Mouse (Mus musculus): Measurements from ENCODE around the gene Fhit. TPM values are rescaled to one million over a fixed set of nuclear protein-coding genes. Genes with fewer than 3 reads are reported as not detected.

The Fhit gene
- polyA plus RNA-seq (2015; fragmentation: Nextera tagmentation; extraction: Ambion mirVana) = 6.4 and 6.7 TPM in 2 replicates

DNA sequence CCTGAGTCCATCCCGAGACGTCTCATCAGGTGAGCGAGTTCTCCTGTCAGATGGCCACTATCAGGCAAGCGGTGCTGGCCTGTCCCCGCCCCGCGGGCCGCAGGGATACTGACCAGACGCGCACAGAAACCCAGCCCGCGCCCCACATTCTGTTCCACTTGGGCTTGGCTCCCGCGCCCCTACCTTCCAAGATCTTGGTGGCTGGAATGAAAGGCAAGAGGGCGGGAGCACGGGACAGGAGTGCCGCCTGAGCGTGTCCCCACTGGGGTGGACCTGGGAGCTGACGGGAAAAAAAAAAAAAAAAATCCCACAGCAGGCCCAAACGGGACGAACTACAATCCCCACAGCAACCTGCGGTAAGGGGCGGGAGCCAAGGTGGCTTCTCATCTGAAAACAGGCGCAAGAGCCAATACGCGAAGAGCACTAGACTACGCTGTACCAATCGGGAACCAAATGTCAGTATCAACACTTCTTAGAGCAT is at the start of gene Fhit:
Gene Fhit (minus strand): TSS at position 285 of the 481 bp plus-strand sequence.
- ATAC-seq (ENCODE audit: low FRiP score, low TSS enrichment) = peak; percentile 96
- Histone ChIP-seq H3K4me2 (replicated peaks; ENCODE audit: low read depth, low read length) (peak within 1 kb of the TSS; percentile 85), H3K36me3 (ENCODE audit: insufficient read depth, low read length) (no peaks in the 10 kb centered on the region), H3K9ac (replicated peaks; ENCODE audit: low read length) (peak within 1 kb of the TSS; percentile 85), H3K27ac (ENCODE audit: low read length) (peak within 1 kb of the TSS; percentile 84), H3K4me1 (ENCODE audit: insufficient read depth, low read length) (peaks cover 8% of the 10 kb centered on the region; the same call in 1 of the 2 replicates), H3K9me3 (ENCODE audit: low read length) (no peaks in the 10 kb centered on the region), H3K4me3 (ENCODE audit: low read length) (peak within 1 kb of the TSS; percentile 77), H3K27me3 (ENCODE audit: insufficient read depth, low read length) (no peaks in the 10 kb centered on the region)
- WGBS = under 1% methylated on average over 28 of the region's 28 CpGs

DNA sequence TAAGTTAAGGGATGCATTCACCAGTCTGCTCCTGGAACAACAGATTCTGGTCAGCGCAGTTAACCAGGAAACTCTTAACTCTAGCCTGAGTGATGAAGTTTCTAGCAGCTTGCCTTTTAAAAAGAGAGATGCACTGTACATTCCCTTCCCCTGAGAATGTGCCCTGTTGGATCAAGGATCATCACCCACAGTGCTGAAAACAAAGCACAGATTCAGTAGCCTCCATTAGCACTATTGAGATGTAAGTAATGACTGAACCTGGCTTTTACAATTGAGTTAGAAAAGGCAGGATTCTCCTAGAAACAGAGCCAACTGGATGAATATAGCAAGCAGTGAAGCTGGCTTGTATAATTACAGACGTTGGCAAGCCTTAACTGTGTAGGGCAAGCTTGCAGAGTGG is 45.0 kb upstream of the Fhit start:
- Histone ChIP-seq H3K4me3 (ENCODE audit: low read length) (no peak overlapping the region), H3K9ac (replicated peaks; ENCODE audit: low read length) (no peak overlapping the region), H3K27ac (ENCODE audit: low read length) (no peak overlapping the region), H3K27me3 (ENCODE audit: insufficient read depth, low read length) (no peaks in the 10 kb centered on the region), H3K4me1 (ENCODE audit: insufficient read depth, low read length) (no peaks in the 10 kb centered on the region), H3K36me3 (ENCODE audit: insufficient read depth, low read length) (no peaks in the 10 kb centered on the region), H3K9me3 (ENCODE audit: low read length) (no peaks in the 10 kb centered on the region), H3K4me2 (replicated peaks; ENCODE audit: low read depth, low read length) (no peak overlapping the region)
- no peak for ATAC-seq (ENCODE audit: low FRiP score, low TSS enrichment)
- 64% methylated on average over 2 of the region's 2 CpGs for WGBS

- ATAC-seq (ENCODE audit: low FRiP score, low TSS enrichment) = peak; percentile 90
- peak overlapping the region; percentile 84 for H3K27ac ChIP-seq (ENCODE audit: low read length)
- WGBS = 4% methylated on average over 17 of the region's 17 CpGs
- peaks cover 8% of the 10 kb centered on the region; the same call in 1 of the 2 replicates for H3K4me1 ChIP-seq (ENCODE audit: insufficient read depth, low read length)
- peak overlapping the region; percentile 77 for H3K4me3 ChIP-seq (ENCODE audit: low read length)
- peak overlapping the region; percentile 85 for H3K9ac ChIP-seq (replicated peaks; ENCODE audit: low read length)
- H3K27me3 ChIP-seq (ENCODE audit: insufficient read depth, low read length) = no peaks in the 10 kb centered on the region
- H3K4me2 ChIP-seq (replicated peaks; ENCODE audit: low read depth, low read length) = peak overlapping the region; percentile 85
- no peaks in the 10 kb centered on the region for H3K36me3 ChIP-seq (ENCODE audit: insufficient read depth, low read length)
- no peaks in the 10 kb centered on the region for H3K9me3 ChIP-seq (ENCODE audit: low read length)
These were observed 907 bp downstream of the Fhit start for GRCm38 (mm10) chr14:11160806-11161450.

GRCm38 (mm10) chr14:11159641-11160040 is 2.2 kb downstream of the Fhit start:
- Histone ChIP-seq H3K36me3 (ENCODE audit: insufficient read depth, low read length) (no peaks in the 10 kb centered on the region), H3K27me3 (ENCODE audit: insufficient read depth, low read length) (no peaks in the 10 kb centered on the region), H3K9ac (replicated peaks; ENCODE audit: low read length) (no peak overlapping the region), H3K4me1 (ENCODE audit: insufficient read depth, low read length) (peaks cover 14% of the 10 kb centered on the region; the same call in 1 of the 2 replicates), H3K27ac (ENCODE audit: low read length) (peak overlapping the region; percentile 66), H3K4me3 (ENCODE audit: low read length) (no peak overlapping the region), H3K4me2 (replicated peaks; ENCODE audit: low read depth, low read length) (no peak overlapping the region), H3K9me3 (ENCODE audit: low read length) (no peaks in the 10 kb centered on the region)
- ATAC-seq (ENCODE audit: low FRiP score, low TSS enrichment) = no peak
- 79% methylated on average over 11 of the region's 11 CpGs for WGBS

- Histone ChIP-seq H3K4me2 (replicated peaks; ENCODE audit: low read depth, low read length) (no peak overlapping the region), H3K27me3 (ENCODE audit: insufficient read depth, low read length) (no peaks in the 10 kb centered on the region), H3K36me3 (ENCODE audit: insufficient read depth, low read length) (no peaks in the 10 kb centered on the region), H3K4me3 (ENCODE audit: low read length) (no peak overlapping the region), H3K9ac (replicated peaks; ENCODE audit: low read length) (no peak overlapping the region), H3K4me1 (ENCODE audit: insufficient read depth, low read length) (peaks cover 14% of the 10 kb centered on the region; the same call in 1 of the 2 replicates), H3K9me3 (ENCODE audit: low read length) (no peaks in the 10 kb centered on the region), H3K27ac (ENCODE audit: low read length) (no peak overlapping the region)
- 48% methylated on average over 7 of the region's 7 CpGs for WGBS
- no peak for ATAC-seq (ENCODE audit: low FRiP score, low TSS enrichment)
These were observed 2.8 kb downstream of the Fhit start for GRCm38 (mm10) chr14:11159021-11159420.

DNA sequence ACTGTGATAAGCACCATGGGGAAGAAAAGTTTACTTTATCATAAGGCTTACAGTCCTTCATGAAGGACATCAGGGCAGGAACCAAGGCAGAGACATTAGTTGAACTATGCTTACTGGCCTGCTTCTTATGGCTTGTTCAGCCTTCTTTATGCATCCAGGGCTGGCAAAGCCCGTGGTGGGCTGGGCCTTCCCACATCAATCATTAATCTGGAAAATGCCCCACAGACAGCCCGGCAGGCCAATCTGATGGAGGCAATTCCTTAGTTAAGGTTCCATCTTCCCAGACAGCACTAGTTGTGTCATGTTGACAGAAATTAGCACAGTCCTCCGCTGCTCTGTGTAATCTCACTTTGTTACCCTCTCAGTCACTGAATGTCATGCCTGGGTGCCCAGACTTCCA is 4.1 kb downstream of the Fhit start:
- Histone ChIP-seq H3K27ac (ENCODE audit: low read length) (peak overlapping the region; percentile 31; the same call in 1 of the 2 replicates), H3K27me3 (ENCODE audit: insufficient read depth, low read length) (no peaks in the 10 kb centered on the region), H3K9ac (replicated peaks; ENCODE audit: low read length) (no peak overlapping the region), H3K36me3 (ENCODE audit: insufficient read depth, low read length) (no peaks in the 10 kb centered on the region), H3K9me3 (ENCODE audit: low read length) (no peaks in the 10 kb centered on the region), H3K4me3 (ENCODE audit: low read length) (no peak overlapping the region), H3K4me2 (replicated peaks; ENCODE audit: low read depth, low read length) (no peak overlapping the region), H3K4me1 (ENCODE audit: insufficient read depth, low read length) (peaks cover 14% of the 10 kb centered on the region; the same call in 1 of the 2 replicates)
- no peak for ATAC-seq (ENCODE audit: low FRiP score, low TSS enrichment)
- 80% methylated on average over 3 of the region's 3 CpGs for WGBS

DNA sequence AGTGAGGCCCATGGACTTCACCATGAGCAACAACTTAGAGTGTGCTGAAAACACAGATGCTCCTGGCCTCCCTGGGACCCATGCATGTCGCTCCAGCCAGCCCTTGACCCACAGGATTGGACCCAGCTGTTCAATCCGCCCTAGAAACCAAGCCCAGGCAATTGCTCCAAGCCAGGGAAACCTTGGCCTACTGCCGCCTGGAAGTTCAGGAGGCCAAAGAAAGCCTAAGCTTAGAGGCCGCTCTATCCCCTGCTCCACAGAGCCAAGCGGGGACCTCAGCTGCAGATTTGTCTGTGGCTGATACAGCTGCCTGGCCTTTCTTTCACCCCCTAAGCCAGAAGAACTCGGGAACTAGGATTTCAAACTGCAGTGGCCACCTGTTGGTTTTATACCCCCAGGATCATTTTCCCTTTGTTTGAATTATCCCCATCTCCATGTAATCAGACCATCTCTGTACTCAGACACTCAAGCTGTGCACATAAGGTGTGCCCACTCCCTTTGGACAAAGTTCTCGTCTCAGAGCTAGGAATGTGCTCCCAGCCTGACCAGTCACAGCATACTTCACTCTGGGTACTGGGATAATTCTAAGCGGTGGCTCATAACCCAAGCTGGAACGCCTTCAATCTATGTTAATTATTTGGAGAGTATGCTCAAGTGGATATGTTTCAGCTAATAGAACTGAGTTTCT is 10.1 kb downstream of the Fhit start:
- no peaks in the 10 kb centered on the region for H3K9me3 ChIP-seq (ENCODE audit: low read length)
- H3K4me3 ChIP-seq (ENCODE audit: low read length) = no peak overlapping the region
- H3K4me1 ChIP-seq (ENCODE audit: insufficient read depth, low read length) = peaks cover 6% of the 10 kb centered on the region; the same call in 1 of the 2 replicates
- H3K9ac ChIP-seq (replicated peaks; ENCODE audit: low read length) = no peak overlapping the region
- no peak for ATAC-seq (ENCODE audit: low FRiP score, low TSS enrichment)
- no peaks in the 10 kb centered on the region for H3K27me3 ChIP-seq (ENCODE audit: insufficient read depth, low read length)
- no peak overlapping the region for H3K4me2 ChIP-seq (replicated peaks; ENCODE audit: low read depth, low read length)
- no peaks in the 10 kb centered on the region for H3K36me3 ChIP-seq (ENCODE audit: insufficient read depth, low read length)
- no peak overlapping the region for H3K27ac ChIP-seq (ENCODE audit: low read length)
- 59% methylated on average over 9 of the region's 9 CpGs for WGBS

DNA sequence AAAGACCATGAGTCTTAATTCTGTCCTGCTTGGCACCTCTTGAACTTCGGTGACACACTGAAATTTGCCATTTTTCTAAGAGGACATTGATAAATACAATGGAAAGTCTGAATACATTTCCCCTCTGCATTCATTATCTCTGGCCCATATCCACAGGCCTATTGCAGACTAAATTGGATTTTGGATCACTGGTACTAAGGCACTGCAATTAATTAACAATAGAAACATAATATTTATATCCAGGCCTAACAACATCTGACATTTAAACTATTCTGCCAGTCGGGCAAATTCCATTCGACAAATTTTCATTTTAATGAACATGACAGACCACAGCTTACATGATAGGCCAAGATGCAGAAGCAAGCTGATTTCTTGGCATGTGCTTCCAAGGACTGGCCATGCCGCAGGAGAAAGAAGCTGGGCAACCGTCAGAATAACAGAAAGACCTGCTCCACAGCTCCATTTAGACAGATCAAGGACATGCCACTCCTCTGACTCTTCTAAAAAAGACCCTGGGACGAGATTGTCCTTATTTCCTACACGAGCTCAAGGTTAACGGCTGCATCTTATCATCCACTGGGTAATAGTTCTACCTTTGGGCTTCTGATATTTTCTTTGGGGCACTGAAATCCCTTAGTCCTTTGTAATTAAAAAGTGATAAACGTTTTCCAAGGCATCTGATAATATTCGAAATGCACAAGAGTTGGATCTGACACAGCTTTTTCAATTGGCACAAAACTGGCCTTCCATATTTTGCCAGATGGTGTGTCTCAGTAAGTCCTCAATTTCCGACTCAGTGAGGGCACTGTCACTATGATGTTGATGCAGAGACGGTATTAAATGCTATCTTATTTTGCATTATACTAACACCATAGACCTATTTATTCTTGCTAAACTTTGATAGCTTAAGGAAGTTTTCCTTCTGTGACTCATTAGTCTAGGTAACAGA is 27.8 kb downstream of the Fhit start:
- 0 out of 2 replicates have a peak, but pooled peaks cover 3% of the 10 kb centered on the region for H3K9me3 ChIP-seq (ENCODE audit: low read length)
- no peak overlapping the region for H3K9ac ChIP-seq (replicated peaks; ENCODE audit: low read length)
- no peaks in the 10 kb centered on the region for H3K36me3 ChIP-seq (ENCODE audit: insufficient read depth, low read length)
- no peak overlapping the region for H3K27ac ChIP-seq (ENCODE audit: low read length)
- 87% methylated on average over 12 of the region's 12 CpGs for WGBS
- no peak overlapping the region for H3K4me2 ChIP-seq (replicated peaks; ENCODE audit: low read depth, low read length)
- no peak for ATAC-seq (ENCODE audit: low FRiP score, low TSS enrichment)
- H3K4me1 ChIP-seq (ENCODE audit: insufficient read depth, low read length) = no peaks in the 10 kb centered on the region
- H3K27me3 ChIP-seq (ENCODE audit: insufficient read depth, low read length) = no peaks in the 10 kb centered on the region
- H3K4me3 ChIP-seq (ENCODE audit: low read length) = no peak overlapping the region

DNA sequence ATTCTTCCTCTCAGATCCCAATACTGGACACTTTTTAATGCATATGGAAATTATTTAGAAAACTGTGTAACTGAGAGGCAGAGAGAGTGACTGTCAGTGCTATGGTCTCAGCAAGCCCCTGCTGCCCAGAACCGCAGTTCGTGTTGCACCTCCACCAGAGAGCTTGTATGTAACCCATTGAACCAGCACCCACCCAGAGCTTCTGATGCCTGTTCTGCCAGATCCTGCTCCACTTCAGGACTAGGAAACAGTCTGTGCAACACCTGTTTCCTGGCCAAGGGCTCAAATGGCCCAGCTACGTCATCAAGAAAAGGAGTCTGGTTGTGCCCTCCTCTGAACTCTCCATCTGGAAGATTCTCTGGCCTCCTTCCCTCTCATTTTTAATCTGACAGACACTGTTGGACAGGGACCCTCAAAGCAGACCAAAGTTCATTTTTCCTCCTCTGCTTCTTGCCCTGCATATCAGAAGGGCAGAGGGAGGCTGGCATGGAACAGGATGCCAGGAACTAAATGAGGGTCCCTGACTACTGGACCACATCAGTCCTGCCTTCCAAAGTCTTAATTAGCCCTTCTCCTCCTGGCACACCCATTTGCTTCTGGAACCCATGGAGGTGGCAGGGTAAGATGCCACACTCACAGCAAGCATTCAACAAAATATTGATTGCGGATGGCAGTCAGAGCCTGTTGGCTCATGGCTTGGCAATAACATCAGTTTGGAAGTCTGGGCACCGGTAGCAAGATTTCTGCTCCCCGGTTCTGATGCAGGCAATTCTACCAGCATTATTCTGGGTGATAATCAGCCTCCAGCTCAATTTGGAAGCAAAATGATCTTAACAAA is 29.0 kb downstream of the Fhit start:
- Histone ChIP-seq H3K9me3 (ENCODE audit: low read length) (peaks cover 3% of the 10 kb centered on the region; the same call in 1 of the 2 replicates), H3K27ac (ENCODE audit: low read length) (no peak overlapping the region), H3K4me1 (ENCODE audit: insufficient read depth, low read length) (no peaks in the 10 kb centered on the region), H3K27me3 (ENCODE audit: insufficient read depth, low read length) (no peaks in the 10 kb centered on the region), H3K4me2 (replicated peaks; ENCODE audit: low read depth, low read length) (no peak overlapping the region), H3K9ac (replicated peaks; ENCODE audit: low read length) (no peak overlapping the region), H3K4me3 (ENCODE audit: low read length) (no peak overlapping the region), H3K36me3 (ENCODE audit: insufficient read depth, low read length) (no peaks in the 10 kb centered on the region)
- no peak for ATAC-seq (ENCODE audit: low FRiP score, low TSS enrichment)
- WGBS = 85% methylated on average over 6 of the region's 6 CpGs

Data from kidney, embryonic 16.5 days (tissue).